Mouse (Mus musculus): ENCODE measurements at regions not wholly inside any gene's neighbourhood (a gene's known extent, or its start where the extent isn't known, plus 50 kb on each side); places are given as distances from the start of the nearest gene placed in this dataset.

- TF ChIP-seq CTCF (IDR thresholded peaks at IDR 0.05; ENCODE audit: low read depth) (no peak), EP300 (IDR thresholded peaks at IDR 0.05; ENCODE audit: low read depth) (no peak)
Observed at GRCm38 (mm10) chr3:148159059-148159458, 831.3 kb downstream of the Adgrl2 start.

Data from heart, postnatal 0 days (tissue).